Mouse (Mus musculus) ES-Bruce4 (cell line): ENCODE results near the gene Cox4i1.

ENCODE experiments used
- CTCF ChIP-seq: IDR thresholded peaks from one replicate; pipeline ENCODE4 v1.8.1; 2011; ENCODE audit warnings: low read depth, low read length
- EP300 ChIP-seq: IDR thresholded peaks from 2 replicates; pipeline ENCODE4 v1.6.1; 2011; ENCODE audit warnings: low read depth, low read length; ENCODE audit not compliant: insufficient read depth
- POLR2A ChIP-seq: IDR thresholded peaks from one replicate; pipeline ENCODE4 v1.8.1; 2011; ENCODE audit warnings: low read length; ENCODE audit not compliant: insufficient read depth

GRCm38 (mm10) chr8:120684082-120684481 lies 16.1 kb downstream of the Cox4i1 start:
- TF ChIP-seq POLR2A, result no peak
- TF ChIP-seq EP300, result no peak
- no peak for TF ChIP-seq CTCF
